7 mouse cellular contexts compared by ENCODE assay signal in the genomic region with DNA sequence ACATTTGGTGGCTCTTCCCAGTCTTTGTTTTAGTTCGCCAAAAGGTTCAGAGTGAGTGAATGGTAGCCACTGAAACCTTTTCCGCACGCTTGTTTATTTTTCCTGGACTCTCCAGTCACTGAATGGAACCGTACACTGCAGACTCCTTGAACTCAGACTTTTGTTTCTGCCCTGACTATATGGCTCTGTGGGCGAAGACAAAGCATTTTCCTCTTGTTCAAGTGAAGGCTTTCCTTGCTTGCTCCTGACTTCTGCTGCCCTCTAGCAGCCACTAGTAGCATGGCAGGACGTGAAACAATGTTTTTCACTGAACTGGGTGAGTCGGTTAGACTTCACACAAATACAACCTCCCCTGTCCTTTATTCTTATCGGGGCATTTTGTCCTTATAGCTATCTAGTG.
DNase-seq lines count a peak whose midpoint lies in the region; ATAC-seq lines count a peak whose summit lies in the region.

No protein-coding gene starts in this region.

- ATAC-seq in common myeloid progenitor, adult 5-6 weeks (replicated peaks; ENCODE audit: low read depth, poor library complexity, severe bottlenecking) = peak; percentile 98

- no peaks in the 10 kb centered on the region for H3K4me1 ChIP-seq in hindbrain, embryonic 10.5 days (replicated peaks)

- H3K9me3 ChIP-seq in hindbrain, embryonic 10.5 days = no peaks in the 10 kb centered on the region

- H3K4me3 ChIP-seq in hindbrain, embryonic 10.5 days = no peak overlapping the region

- H3K36me3 ChIP-seq in hindbrain, embryonic 10.5 days = no peaks in the 10 kb centered on the region

- no peak overlapping the region; the same call in 1 of the 2 replicates for H3K27ac ChIP-seq in hindbrain, embryonic 10.5 days

- DNase-seq in ES-CJ7 (ENCODE audit: low read depth, low spot score) (peak; percentile 66), adipocyte (ENCODE audit: low spot score) (peak; percentile 46)
- peak; percentile 51 for DNase-seq in hindbrain, embryonic 10.5 days (ENCODE audit: low spot score)
- peak; percentile 31 for DNase-seq in layer of hippocampus, adult 9-11 months
- DNase-seq in lung, postnatal 25 days (ENCODE audit: low spot score) = peak; percentile 2
- peak; percentile 63 for DNase-seq in retina, postnatal 1 day

- no peaks in the 10 kb centered on the region for H3K27me3 ChIP-seq in hindbrain, embryonic 10.5 days (ENCODE audit: insufficient read depth, poor library complexity, severe bottlenecking)

- WGBS in hindbrain, embryonic 10.5 days = 29% methylated on average over 8 of the region's 8 CpGs

Comparison
In these comparisons a context has a peak if more than half of its experiments do, and no peak if none do; other contexts are left out.
1. DNase-seq: peak in every context shown above with its lines; median percentile 66 in ES-CJ7; 63 in retina, postnatal 1 day; 51 in hindbrain, embryonic 10.5 days; 46 in adipocyte; 31 in layer of hippocampus, adult 9-11 months; 2 in lung, postnatal 25 days.